ENCODE assay signal across 15 mouse cellular contexts in the genomic region with DNA sequence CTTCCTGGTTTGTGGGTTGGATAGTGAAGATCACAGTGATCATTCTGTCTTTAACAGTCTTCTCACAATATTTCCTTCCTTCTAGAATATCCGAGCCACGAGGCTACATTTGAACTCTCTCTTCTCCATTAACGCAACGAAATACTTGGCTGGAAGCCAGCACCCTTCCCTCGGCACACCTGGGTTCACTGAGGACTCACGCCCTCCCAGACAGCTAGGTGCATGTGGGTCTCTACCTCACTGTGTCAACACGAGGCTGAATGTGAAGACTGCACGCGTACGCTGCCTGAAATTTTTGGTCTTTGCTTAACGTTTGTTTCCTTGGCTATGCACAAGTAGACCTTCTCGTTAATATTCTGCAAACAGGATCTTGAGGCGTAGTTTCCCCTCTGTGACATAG. TPM values are rescaled to one million over a fixed set of nuclear protein-coding genes. Genes with fewer than 3 reads are reported as not detected.
"Had no signal": no experiment of that assay in that cellular context is flagged by ENCODE, and none has a peak within 500 bp of the region (broad histone marks: within the 10 kb centered on the region; RNA-seq: fewer than 3 reads in every experiment).

No protein-coding gene starts in this region.

- H3K27ac ChIP-seq: limb, embryonic 13.5 days; liver, embryonic 14.5 days; lung, embryonic 15.5 days; midbrain, embryonic 12.5 days; neural tube, embryonic 13.5 days; stomach, embryonic 15.5 days had no signal

- H3K4me3 ChIP-seq: limb, embryonic 13.5 days; lung, embryonic 15.5 days; midbrain, embryonic 12.5 days; neural tube, embryonic 13.5 days; stomach, embryonic 15.5 days had no signal

- ATAC-seq: midbrain, embryonic 16.5 days had no signal

- DNase-seq: kidney, adult 18-20 months; kidney, postnatal 25 days; left cerebral cortex, postnatal 4 days; retina, postnatal 1 day; right cerebral cortex, postnatal 4 days; thymus, postnatal 4 days had no signal

- H3K4me1 ChIP-seq: limb, embryonic 13.5 days; lung, embryonic 15.5 days; midbrain, embryonic 12.5 days; neural tube, embryonic 13.5 days; stomach, embryonic 15.5 days had no signal

- H3K4me2 ChIP-seq: limb, embryonic 13.5 days; lung, embryonic 15.5 days; midbrain, embryonic 12.5 days; neural tube, embryonic 13.5 days; stomach, embryonic 15.5 days had no signal

- H3K36me3 ChIP-seq: limb, embryonic 13.5 days; lung, embryonic 15.5 days; midbrain, embryonic 12.5 days; neural tube, embryonic 13.5 days; stomach, embryonic 15.5 days had no signal

- H3K27me3 ChIP-seq: limb, embryonic 13.5 days; lung, embryonic 15.5 days; midbrain, embryonic 12.5 days; neural tube, embryonic 13.5 days; stomach, embryonic 15.5 days had no signal

- H3K9ac ChIP-seq: liver, embryonic 14.5 days; lung, embryonic 15.5 days; midbrain, embryonic 12.5 days; neural tube, embryonic 13.5 days; stomach, embryonic 15.5 days had no signal

- H3K9me3 ChIP-seq: limb, embryonic 13.5 days; lung, embryonic 15.5 days; midbrain, embryonic 12.5 days; neural tube, embryonic 13.5 days; stomach, embryonic 15.5 days had no signal

RNA-seq across cellular contexts. Expression of a gene that starts 7.2 kb away (rescaled TPM):
- total RNA-seq: liver, adult 2 months had no signal

RNA-seq across cellular contexts. Expression of a gene that starts 28.2 kb away (rescaled TPM):
- polyA plus RNA-seq: liver, adult 2 months had no signal

RNA-seq across cellular contexts. Expression of a gene that starts 36.4 kb away (rescaled TPM):
- total RNA-seq: megakaryocyte-erythroid progenitor cell, adult 5-6 weeks had no signal
- polyA plus RNA-seq: liver, adult 2 months had no signal
